Mouse (Mus musculus): ENCODE measurements around the gene Il17d. TPM values are rescaled to one million over a fixed set of nuclear protein-coding genes. Genes with fewer than 3 reads are reported as not detected.
A peak's percentile ranks its signal among the peaks of the same experiment; 100 is the strongest.

Il17d gene
- polyA plus RNA-seq, 1 experiment from 2014 or later = 3.9 TPM

GRCm38 (mm10) chr14:57526050-57526623 is 1.6 kb downstream of the Il17d start:
- no peak for ATAC-seq (ENCODE audit: low read depth)
- Histone ChIP-seq H3K27me3 (peaks cover 39% of the 10 kb centered on the region), H3K4me1 (replicated peaks) (peaks cover 24% of the 10 kb centered on the region), H3K27ac (replicated peaks) (no peak overlapping the region), H3K36me3 (no peaks in the 10 kb centered on the region), H3K4me2 (peak overlapping the region; percentile 80), H3K9ac (no peak overlapping the region), H3K4me3 (peak overlapping the region; percentile 75), H3K9me3 (no peaks in the 10 kb centered on the region)
- WGBS = 58% methylated on average over 10 of the region's 10 CpGs

GRCm38 (mm10) chr14:57527122-57527521 is 2.5 kb downstream of the Il17d start:
- Histone ChIP-seq H3K27ac (replicated peaks) (no peak overlapping the region), H3K9me3 (no peaks in the 10 kb centered on the region), H3K36me3 (no peaks in the 10 kb centered on the region), H3K4me1 (replicated peaks) (peaks cover 24% of the 10 kb centered on the region), H3K4me2 (no peak overlapping the region), H3K4me3 (no peak overlapping the region), H3K27me3 (peaks cover 34% of the 10 kb centered on the region), H3K9ac (no peak overlapping the region)
- 42% methylated on average over 7 of the region's 7 CpGs for WGBS
- no peak for ATAC-seq (ENCODE audit: low read depth)

GRCm38 (mm10) chr14:57527598-57527997 is 3.0 kb downstream of the Il17d start:
- H3K4me1 ChIP-seq (replicated peaks) = peaks cover 24% of the 10 kb centered on the region
- no peaks in the 10 kb centered on the region for H3K36me3 ChIP-seq
- no peaks in the 10 kb centered on the region for H3K9me3 ChIP-seq
- no peak overlapping the region for H3K27ac ChIP-seq (replicated peaks)
- no peak for ATAC-seq (ENCODE audit: low read depth)
- H3K4me3 ChIP-seq = no peak overlapping the region
- H3K27me3 ChIP-seq = peaks cover 29% of the 10 kb centered on the region
- no peak overlapping the region for H3K4me2 ChIP-seq
- no peak overlapping the region for H3K9ac ChIP-seq
- WGBS = 56% methylated on average over 2 of the region's 2 CpGs

- no peak for ATAC-seq (ENCODE audit: low read depth)
- 40% methylated on average over 10 of the region's 10 CpGs for WGBS
These were observed 4.7 kb downstream of the Il17d start for GRCm38 (mm10) chr14:57529086-57529785.

GRCm38 (mm10) chr14:57529786-57530515 is 5.4 kb downstream of the Il17d start:
- H3K9me3 ChIP-seq = no peaks in the 10 kb centered on the region

More at GRCm38 (mm10) chr14:57529086-57529785, 4.7 kb downstream of the Il17d start:
- Histone ChIP-seq H3K27me3 (peaks cover 18% of the 10 kb centered on the region; the same call in 1 of the 2 replicates), H3K36me3 (no peaks in the 10 kb centered on the region), H3K4me3 (no peak overlapping the region), H3K27ac (replicated peaks) (no peak overlapping the region; the same call in 1 of the 2 replicates), H3K4me1 (replicated peaks) (peaks cover 26% of the 10 kb centered on the region), H3K9me3 (no peaks in the 10 kb centered on the region), H3K4me2 (no peak overlapping the region), H3K9ac (no peak overlapping the region)

GRCm38 (mm10) chr14:57532577-57532976 is 8.0 kb downstream of the Il17d start:
- Histone ChIP-seq H3K9ac (no peak overlapping the region), H3K4me2 (no peak overlapping the region), H3K4me3 (no peak overlapping the region), H3K9me3 (no peaks in the 10 kb centered on the region), H3K27me3 (peaks cover 9% of the 10 kb centered on the region; the same call in 1 of the 2 replicates), H3K4me1 (replicated peaks) (peaks cover 39% of the 10 kb centered on the region), H3K36me3 (no peaks in the 10 kb centered on the region), H3K27ac (replicated peaks) (no peak overlapping the region)
- 93% methylated on average over 3 of the region's 3 CpGs for WGBS
- ATAC-seq (ENCODE audit: low read depth) = no peak

More at GRCm38 (mm10) chr14:57529786-57530515, 5.4 kb downstream of the Il17d start:
- Histone ChIP-seq H3K27ac (replicated peaks) (no peak overlapping the region; the same call in 1 of the 2 replicates), H3K27me3 (peaks cover 21% of the 10 kb centered on the region; the same call in 1 of the 2 replicates), H3K4me1 (replicated peaks) (peaks cover 28% of the 10 kb centered on the region), H3K36me3 (no peaks in the 10 kb centered on the region), H3K4me3 (no peak overlapping the region), H3K9ac (no peak overlapping the region), H3K4me2 (no peak overlapping the region)
- 63% methylated on average over 5 of the region's 5 CpGs for WGBS
- no peak for ATAC-seq (ENCODE audit: low read depth)

- Histone ChIP-seq H3K9me3 (no peaks in the 10 kb centered on the region), H3K4me3 (no peak overlapping the region), H3K27me3 (peaks cover 9% of the 10 kb centered on the region; the same call in 1 of the 2 replicates), H3K36me3 (no peaks in the 10 kb centered on the region), H3K9ac (no peak overlapping the region), H3K4me2 (no peak overlapping the region), H3K27ac (replicated peaks) (no peak overlapping the region), H3K4me1 (replicated peaks) (peaks cover 44% of the 10 kb centered on the region)
- no peak for ATAC-seq (ENCODE audit: low read depth)
- WGBS = 39% methylated on average over 3 of the region's 3 CpGs
These were observed 8.6 kb downstream of the Il17d start for GRCm38 (mm10) chr14:57533214-57533613.

GRCm38 (mm10) chr14:57533841-57534240 is 9.3 kb downstream of the Il17d start:
- Histone ChIP-seq H3K27ac (replicated peaks) (no peak overlapping the region), H3K4me2 (no peak overlapping the region), H3K9ac (no peak overlapping the region), H3K4me1 (replicated peaks) (peaks cover 44% of the 10 kb centered on the region), H3K36me3 (no peaks in the 10 kb centered on the region), H3K27me3 (peaks cover 9% of the 10 kb centered on the region; the same call in 1 of the 2 replicates), H3K9me3 (no peaks in the 10 kb centered on the region), H3K4me3 (no peak overlapping the region)
- no peak for ATAC-seq (ENCODE audit: low read depth)
- 12% methylated on average over 11 of the region's 11 CpGs for WGBS

GRCm38 (mm10) chr14:57534346-57534745 is 9.8 kb downstream of the Il17d start:
- Histone ChIP-seq H3K4me2 (peak overlapping the region; percentile 33), H3K27ac (replicated peaks) (peak overlapping the region; percentile 63)
- WGBS = 8% methylated on average over 5 of the region's 5 CpGs

GRCm38 (mm10) chr14:57534961-57535360 is 10.4 kb downstream of the Il17d start:
- peak; percentile 36; the same call in 1 of the 2 replicates for ATAC-seq (ENCODE audit: low read depth)
- Histone ChIP-seq H3K4me2 (peak overlapping the region; percentile 33), H3K27me3 (peaks cover 9% of the 10 kb centered on the region; the same call in 1 of the 2 replicates), H3K4me1 (replicated peaks) (peaks cover 36% of the 10 kb centered on the region), H3K9me3 (no peaks in the 10 kb centered on the region), H3K36me3 (no peaks in the 10 kb centered on the region), H3K4me3 (no peak overlapping the region), H3K9ac (0 out of 2 replicates have a peak overlapping the region, but pooled peaks have one; percentile 23), H3K27ac (replicated peaks) (peak overlapping the region; percentile 63)
- 6% methylated on average over 8 of the region's 8 CpGs for WGBS

More at GRCm38 (mm10) chr14:57534346-57534745, 9.8 kb downstream of the Il17d start:
- no peak overlapping the region for H3K4me3 ChIP-seq
- H3K27me3 ChIP-seq = peaks cover 9% of the 10 kb centered on the region; the same call in 1 of the 2 replicates
- no peak overlapping the region for H3K9ac ChIP-seq
- H3K4me1 ChIP-seq (replicated peaks) = peaks cover 43% of the 10 kb centered on the region
- no peaks in the 10 kb centered on the region for H3K36me3 ChIP-seq
- no peak for ATAC-seq (ENCODE audit: low read depth)
- no peaks in the 10 kb centered on the region for H3K9me3 ChIP-seq

GRCm38 (mm10) chr14:57535646-57536045 is 11.1 kb downstream of the Il17d start:
- Histone ChIP-seq H3K9me3 (no peaks in the 10 kb centered on the region), H3K4me1 (replicated peaks) (peaks cover 36% of the 10 kb centered on the region), H3K4me3 (no peak overlapping the region), H3K27me3 (peaks cover 9% of the 10 kb centered on the region; the same call in 1 of the 2 replicates), H3K4me2 (no peak overlapping the region), H3K36me3 (no peaks in the 10 kb centered on the region), H3K9ac (no peak overlapping the region), H3K27ac (replicated peaks) (0 out of 2 replicates have a peak overlapping the region, but pooled peaks have one; percentile 63)
- WGBS = 47% methylated on average over 6 of the region's 6 CpGs
- ATAC-seq (ENCODE audit: low read depth) = no peak

- H3K36me3 ChIP-seq = no peaks in the 10 kb centered on the region
- 52% methylated on average over 9 of the region's 9 CpGs for WGBS
- H3K27me3 ChIP-seq = peaks cover 9% of the 10 kb centered on the region; the same call in 1 of the 2 replicates
- H3K4me1 ChIP-seq (replicated peaks) = peaks cover 36% of the 10 kb centered on the region
- no peaks in the 10 kb centered on the region for H3K9me3 ChIP-seq
- no peak overlapping the region for H3K4me2 ChIP-seq
- ATAC-seq (ENCODE audit: low read depth) = no peak
- H3K27ac ChIP-seq (replicated peaks) = no peak overlapping the region
- no peak overlapping the region for H3K9ac ChIP-seq
- no peak overlapping the region for H3K4me3 ChIP-seq
These were observed 12.2 kb downstream of the Il17d start for GRCm38 (mm10) chr14:57536820-57537219.

Measured in neural tube, embryonic 13.5 days (tissue).